Mouse (Mus musculus) heart, embryonic 16.5 days (tissue): ENCODE measurements around the gene Cep170. TPM values are rescaled to one million over a fixed set of nuclear protein-coding genes. Genes with fewer than 3 reads are reported as not detected.

Source experiments
- ATAC-seq: fragments of 200-750 bp; cut with Nextera tagmentation; replicated peaks from 2 replicates; pipeline ENCODE4 v1.8.0; 2017; ENCODE audit warnings: moderate number of reproducible peaks; ENCODE audit not compliant: insufficient read depth, low FRiP score; ENCODE audit errors: extremely low read depth
- H3K27ac ChIP-seq: fragments of 300-500 bp; sonication (generic); 2 replicates; pipeline ENCODE4 v1.5.1; 2014; ENCODE audit warnings: mild to moderate bottlenecking, low read length, control low read depth, moderate library complexity
- H3K27me3 ChIP-seq: fragments of 300-500 bp; sonication (generic); 2 replicates; pipeline ENCODE4 v1.6.1; 2014; ENCODE audit warnings: low read length, mixed read lengths; ENCODE audit not compliant: control insufficient read depth, insufficient read depth
- H3K36me3 ChIP-seq: fragments of 300-500 bp; sonication (generic); 2 replicates; pipeline ENCODE4 v1.6.1; 2014; ENCODE audit not compliant: control insufficient read depth, insufficient read depth
- H3K4me1 ChIP-seq: fragments of 300-500 bp; sonication (generic); 2 replicates; pipeline ENCODE4 v1.6.1; 2014; ENCODE audit warnings: low read length, mixed read lengths; ENCODE audit not compliant: control insufficient read depth, insufficient read depth
- H3K4me2 ChIP-seq: fragments of 300-500 bp; sonication (generic); 2 replicates; pipeline ENCODE4 v1.6.1; 2014; ENCODE audit warnings: low read depth, mild to moderate bottlenecking, control low read depth, low read length
- H3K4me3 ChIP-seq: fragments of 300-500 bp; sonication (generic); 2 replicates; pipeline ENCODE4 v1.5.1; 2014; ENCODE audit warnings: mild to moderate bottlenecking, control low read depth, low read length
- H3K9ac ChIP-seq: fragments of 300-500 bp; sonication (generic); 2 replicates; pipeline ENCODE4 v1.6.1; 2014; ENCODE audit warnings: low read length, control low read depth
- H3K9me3 ChIP-seq: fragments of 300-500 bp; sonication (generic); replicated peaks from 2 replicates; pipeline ENCODE4 v1.6.1; 2016; ENCODE audit warnings: low read length; ENCODE audit not compliant: control insufficient read depth
- WGBS: fragments of 180-500 bp; shearing (Covaris S2); extraction: QIAGEN DNeasy Blood & Tissue Kit; methylation state at CpG from one replicate; pipeline ENCODE4 v1.1.7; 2014; 5-methylcytosine and 5-hydroxymethylcytosine counted together
- polyA plus RNA-seq: library from polyadenylated mRNA; unstranded; fragments of >200 nt; fragmentation: Nextera tagmentation; extraction: Ambion mirVana; gene quantifications from 2 replicates; pipeline ENCODE4 v1.2.1, GENCODE M21; 2015

Gene Cep170
- polyA plus RNA-seq, result 16.2 and 16.7 TPM in 2 replicates

GRCm38 (mm10) chr1:176814036-176814420 is at the start of gene Cep170:
Gene Cep170, minus strand, starts transcription at chr1:176814067.
- no peaks in the 10 kb centered on the region for H3K9me3 ChIP-seq
- H3K9ac ChIP-seq, result peak within 1 kb of the TSS; percentile 94
- under 1% methylated on average over 28 of the region's 28 CpGs for WGBS
- H3K27ac ChIP-seq, result peak within 1 kb of the TSS; percentile 99
- H3K27me3 ChIP-seq, result no peaks in the 10 kb centered on the region
- peaks cover 23% of the 10 kb centered on the region for H3K4me1 ChIP-seq
- peak; percentile 87 for ATAC-seq
- H3K36me3 ChIP-seq, result no peaks in the 10 kb centered on the region
- peak within 1 kb of the TSS; percentile 81 for H3K4me2 ChIP-seq
- peak within 1 kb of the TSS; percentile 97 for H3K4me3 ChIP-seq

DNA sequence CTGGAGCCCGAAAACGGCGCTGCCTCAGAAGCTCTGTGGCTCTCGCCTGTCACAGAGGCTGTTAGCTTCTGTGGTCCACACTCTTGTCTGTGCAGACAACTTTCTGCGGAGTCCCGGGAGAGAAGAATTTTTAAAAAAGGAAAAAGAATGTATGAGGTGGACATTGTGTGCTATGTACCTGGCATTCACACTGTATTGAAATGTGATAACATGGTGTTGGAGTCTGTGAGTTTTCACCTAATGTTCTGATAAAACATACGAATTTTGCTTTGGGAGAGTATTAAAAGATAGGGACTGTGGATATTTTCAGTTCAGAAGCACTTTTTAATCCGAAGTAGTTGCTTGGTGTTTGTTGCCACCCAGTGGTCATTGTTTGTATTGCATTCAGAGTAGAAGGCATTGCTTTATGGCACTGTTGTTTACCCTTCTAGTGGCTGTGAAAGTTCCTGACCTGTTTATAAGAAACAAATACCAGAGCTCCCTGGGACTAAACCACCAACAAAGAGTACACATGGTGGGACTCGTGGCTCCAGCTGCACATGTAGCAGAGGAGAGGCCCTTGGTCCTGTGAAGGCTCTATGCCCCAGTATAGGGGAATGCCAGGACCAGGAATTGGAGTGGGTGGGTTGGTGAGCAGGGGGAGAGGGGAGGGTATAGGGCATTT is 48.2 kb upstream of the Cep170 start:
- Histone ChIP-seq H3K9me3 (no peaks in the 10 kb centered on the region), H3K27ac (no peak overlapping the region), H3K4me2 (no peak overlapping the region), H3K36me3 (no peaks in the 10 kb centered on the region), H3K9ac (no peak overlapping the region), H3K4me1 (peaks cover 3% of the 10 kb centered on the region), H3K27me3 (no peaks in the 10 kb centered on the region), H3K4me3 (no peak overlapping the region)
- 52% methylated on average over 9 of the region's 9 CpGs for WGBS
- no peak for ATAC-seq

DNA sequence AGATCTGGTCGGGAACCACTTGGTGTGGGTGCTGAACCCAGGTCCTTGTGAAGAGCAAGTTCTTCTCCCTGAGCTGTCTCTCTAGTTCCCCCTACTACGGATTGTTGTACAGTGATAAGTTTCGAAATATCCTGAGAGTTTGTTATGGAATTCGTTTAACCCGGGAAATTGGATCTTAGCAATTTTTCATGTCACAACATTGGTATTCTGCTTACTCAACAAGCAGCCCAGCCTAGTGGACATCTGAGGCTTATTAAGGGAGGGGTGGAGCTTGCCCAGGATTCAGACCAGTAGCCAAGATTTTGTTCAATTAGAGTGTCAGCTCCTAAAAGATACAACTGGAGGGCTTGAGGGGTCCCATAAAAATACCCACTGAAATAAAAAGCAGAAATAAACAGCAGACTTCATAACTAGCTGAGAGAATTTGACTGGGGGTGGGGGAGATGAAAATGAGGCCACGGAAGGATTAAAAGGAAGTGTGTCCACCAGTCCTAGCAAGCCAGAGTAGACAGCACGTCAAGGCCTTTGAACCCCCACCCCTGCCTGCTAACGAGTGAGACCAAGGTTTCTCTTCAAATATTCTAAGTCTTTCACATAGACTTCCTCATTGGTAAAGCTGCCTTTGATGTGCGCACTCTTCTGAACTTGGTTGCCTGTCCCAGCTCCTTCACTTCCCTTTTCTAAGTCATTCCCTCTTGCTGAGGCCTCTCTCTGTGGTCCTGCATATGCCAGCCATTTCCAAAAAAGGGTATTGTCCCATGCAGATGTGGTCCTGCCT is 39.1 kb upstream of the Cep170 start:
- Histone ChIP-seq H3K36me3 (peaks cover 6% of the 10 kb centered on the region), H3K27me3 (no peaks in the 10 kb centered on the region), H3K9ac (no peak overlapping the region), H3K9me3 (peaks cover 5% of the 10 kb centered on the region), H3K4me2 (no peak overlapping the region), H3K4me3 (no peak overlapping the region), H3K27ac (no peak overlapping the region), H3K4me1 (no peaks in the 10 kb centered on the region)
- no peak; the same call in 1 of the 2 replicates for ATAC-seq
- WGBS, result 81% methylated on average over 9 of the region's 9 CpGs

- no peak overlapping the region for H3K27ac ChIP-seq
- H3K36me3 ChIP-seq, result peaks cover 8% of the 10 kb centered on the region
- H3K4me3 ChIP-seq, result no peak overlapping the region
- ATAC-seq, result no peak
- H3K4me2 ChIP-seq, result no peak overlapping the region
- H3K9me3 ChIP-seq, result peaks cover 5% of the 10 kb centered on the region
- H3K4me1 ChIP-seq, result no peaks in the 10 kb centered on the region
- H3K27me3 ChIP-seq, result no peaks in the 10 kb centered on the region
- H3K9ac ChIP-seq, result no peak overlapping the region
- WGBS, result 90% methylated on average over 7 of the region's 7 CpGs
These were observed 37.5 kb upstream of the Cep170 start for GRCm38 (mm10) chr1:176851401-176851800.

DNA sequence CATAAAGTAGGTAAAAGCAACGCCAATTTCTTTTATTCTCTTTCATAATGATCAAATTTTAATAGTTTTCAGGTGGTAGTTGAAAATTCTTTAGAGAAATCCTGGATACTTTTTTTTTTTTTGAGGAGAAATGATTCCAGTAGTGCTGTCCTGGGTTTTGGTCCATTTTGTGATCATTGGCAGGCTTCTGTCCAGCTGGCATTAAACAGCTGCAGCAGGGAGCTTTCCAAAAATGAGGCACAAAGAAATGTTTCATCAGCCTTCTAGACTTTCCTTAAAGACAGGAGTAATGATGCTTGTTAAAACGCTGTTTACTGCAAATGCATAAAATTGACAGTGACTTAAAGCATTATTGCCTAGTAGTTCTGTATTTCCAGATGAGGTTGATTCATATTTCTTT is 35.5 kb upstream of the Cep170 start:
- no peak for ATAC-seq

GRCm38 (mm10) chr1:176848613-176849290 is 34.9 kb upstream of the Cep170 start:
- Histone ChIP-seq H3K4me3 (no peak overlapping the region), H3K4me2 (no peak overlapping the region)
- WGBS, result 80% methylated on average over 11 of the region's 11 CpGs

More for the DNA sequence above, 35.5 kb upstream of the Cep170 start:
- H3K27ac ChIP-seq, result no peak overlapping the region
- peaks cover 5% of the 10 kb centered on the region for H3K9me3 ChIP-seq
- H3K4me2 ChIP-seq, result no peak overlapping the region
- H3K4me1 ChIP-seq, result no peaks in the 10 kb centered on the region
- H3K9ac ChIP-seq, result no peak overlapping the region
- H3K36me3 ChIP-seq, result peaks cover 16% of the 10 kb centered on the region
- no peaks in the 10 kb centered on the region for H3K27me3 ChIP-seq
- WGBS, result 88% methylated on average over 2 of the region's 2 CpGs
- H3K4me3 ChIP-seq, result no peak overlapping the region

DNA sequence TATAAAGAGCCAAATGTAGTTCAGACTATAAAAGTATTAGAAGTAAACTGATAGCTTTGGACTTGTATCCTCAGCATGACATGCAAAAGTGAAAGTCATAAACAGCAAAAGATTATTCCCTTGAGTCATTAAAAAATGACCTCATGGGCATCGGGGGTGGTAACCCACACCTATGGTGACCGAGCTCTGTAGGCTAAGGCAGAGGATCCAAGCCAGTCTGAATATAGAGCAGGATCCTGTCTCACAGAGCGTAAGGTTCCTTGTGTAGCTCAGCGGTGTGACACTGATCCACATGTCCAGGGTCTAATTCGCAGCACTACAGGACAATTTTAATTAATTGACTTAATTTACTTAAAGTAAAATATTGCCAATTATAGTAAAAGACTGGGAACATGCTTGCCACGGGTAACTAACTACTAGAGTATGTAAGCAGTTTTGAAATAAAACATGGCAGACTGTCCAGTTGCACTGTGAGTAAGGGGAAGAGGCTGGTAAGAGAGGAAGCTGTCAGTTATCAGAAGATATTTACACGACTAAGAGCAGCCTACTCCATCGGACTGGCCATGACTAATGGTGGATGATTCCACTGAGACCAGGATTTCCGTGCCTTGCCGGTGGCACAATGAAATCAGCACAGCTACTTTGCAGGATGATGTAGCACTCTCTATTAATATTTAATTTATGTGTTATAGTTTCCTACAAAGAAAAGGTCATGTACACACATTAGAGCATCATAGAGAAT is 33.4 kb upstream of the Cep170 start:
- peaks cover 11% of the 10 kb centered on the region; the same call in 1 of the 2 replicates for H3K36me3 ChIP-seq
- no peak overlapping the region for H3K27ac ChIP-seq
- no peak for ATAC-seq
- H3K27me3 ChIP-seq, result no peaks in the 10 kb centered on the region
- peaks cover under 1% of the 10 kb centered on the region for H3K9me3 ChIP-seq
- H3K4me2 ChIP-seq, result no peak overlapping the region
- whole genome bisulfite sequencing, result 75% methylated on average over 10 of the region's 10 CpGs
- H3K4me1 ChIP-seq, result no peaks in the 10 kb centered on the region
- no peak overlapping the region for H3K9ac ChIP-seq
- no peak overlapping the region for H3K4me3 ChIP-seq

More at GRCm38 (mm10) chr1:176848613-176849290, 34.9 kb upstream of the Cep170 start:
- no peak overlapping the region for H3K27ac ChIP-seq
- peaks cover 5% of the 10 kb centered on the region for H3K9me3 ChIP-seq
- no peak overlapping the region for H3K9ac ChIP-seq
- H3K27me3 ChIP-seq, result no peaks in the 10 kb centered on the region
- H3K36me3 ChIP-seq, result peaks cover 16% of the 10 kb centered on the region
- no peak for ATAC-seq
- no peaks in the 10 kb centered on the region for H3K4me1 ChIP-seq

DNA sequence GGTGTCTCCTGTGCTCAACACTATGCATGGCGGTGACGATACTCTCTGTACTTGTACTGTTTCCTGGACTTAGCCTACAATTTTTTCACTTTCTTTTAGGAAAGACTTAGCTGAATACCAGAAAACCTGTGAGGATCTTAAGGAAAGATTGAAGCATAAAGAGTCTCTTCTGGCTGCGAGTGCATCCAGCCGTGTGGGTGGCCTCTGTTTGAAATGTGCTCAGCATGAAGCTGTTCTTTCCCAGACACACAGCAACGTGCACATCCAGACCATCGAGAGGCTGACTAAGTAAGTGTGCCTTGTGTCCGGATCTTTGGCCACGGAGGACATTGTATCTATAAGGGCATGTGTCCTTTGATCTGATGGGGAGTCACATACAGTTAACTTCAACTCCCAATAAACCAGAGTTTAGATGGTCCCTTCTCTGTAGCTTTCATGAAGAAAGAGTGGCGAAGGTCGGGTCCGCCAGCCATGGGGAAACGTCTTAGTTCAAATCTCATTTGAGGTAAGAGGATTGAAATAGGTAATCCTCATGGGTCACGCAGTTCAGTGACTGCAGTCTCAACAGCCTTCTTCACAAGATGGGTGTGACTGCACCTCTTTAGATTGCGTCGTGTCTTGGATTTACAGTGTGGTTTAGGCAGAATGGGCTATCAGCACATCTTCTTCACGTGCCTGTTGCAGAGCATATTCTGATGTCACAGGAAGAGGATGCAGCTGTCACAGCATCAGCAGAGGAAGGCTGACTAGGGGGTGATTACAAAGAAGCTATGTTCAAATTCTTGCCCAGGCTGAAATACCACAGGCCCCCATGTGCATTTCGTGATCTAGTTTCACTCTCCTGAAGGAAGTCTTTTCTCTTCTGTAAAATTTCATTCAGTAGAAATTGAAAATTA is 31.5 kb upstream of the Cep170 start:
- no peaks in the 10 kb centered on the region for H3K4me1 ChIP-seq
- no peaks in the 10 kb centered on the region for H3K9me3 ChIP-seq
- no peak overlapping the region for H3K9ac ChIP-seq
- H3K4me2 ChIP-seq, result no peak overlapping the region
- H3K36me3 ChIP-seq, result peaks cover 10% of the 10 kb centered on the region; the same call in 1 of the 2 replicates
- 76% methylated on average over 17 of the region's 17 CpGs for WGBS
- no peaks in the 10 kb centered on the region for H3K27me3 ChIP-seq
- no peak overlapping the region for H3K4me3 ChIP-seq
- no peak overlapping the region for H3K27ac ChIP-seq
- ATAC-seq, result no peak
